Mouse (Mus musculus) liver, embryonic 15.5 days (tissue): Measurements from ENCODE around the gene Sigirr. TPM values are rescaled to one million over a fixed set of nuclear protein-coding genes. Genes with fewer than 3 reads are reported as not detected.
A peak's percentile ranks its signal among the peaks of the same experiment; 100 is the strongest.

ENCODE experiments used
- ATAC-seq: fragments of 200-750 bp; cut with Nextera tagmentation; 2 replicates; pipeline ENCODE4 v1.8.0; 2017; ENCODE audit warnings: moderate number of reproducible peaks, mild to moderate bottlenecking, moderate library complexity; ENCODE audit not compliant: insufficient read depth
- H3K27ac ChIP-seq: fragments of 300-500 bp; sonication (generic); replicated peaks from 2 replicates; pipeline ENCODE4 v1.5.1; 2015; ENCODE audit warnings: mild to moderate bottlenecking, inconsistent platforms
- H3K27me3 ChIP-seq: fragments of 300-500 bp; sonication (generic); 2 replicates; pipeline ENCODE4 v1.6.1; 2015; ENCODE audit warnings: mild to moderate bottlenecking, inconsistent platforms
- H3K36me3 ChIP-seq: fragments of 300-500 bp; sonication (generic); replicated peaks from 2 replicates; pipeline ENCODE4 v1.6.1; 2015; ENCODE audit warnings: moderate library complexity, mild to moderate bottlenecking, inconsistent platforms
- H3K4me1 ChIP-seq: fragments of 300-500 bp; sonication (generic); replicated peaks from 2 replicates; pipeline ENCODE4 v1.6.1; 2015; ENCODE audit warnings: inconsistent platforms
- H3K4me2 ChIP-seq: fragments of 300-500 bp; sonication (generic); 2 replicates; pipeline ENCODE4 v1.6.1; 2015; ENCODE audit warnings: moderate library complexity, mild to moderate bottlenecking, inconsistent platforms
- H3K4me3 ChIP-seq: fragments of 300-500 bp; sonication (generic); replicated peaks from 2 replicates; pipeline ENCODE4 v1.5.1; 2015; ENCODE audit warnings: mild to moderate bottlenecking, inconsistent platforms
- H3K9ac ChIP-seq: fragments of 300-500 bp; sonication (generic); 2 replicates; pipeline ENCODE4 v1.6.1; 2015; ENCODE audit warnings: moderate library complexity, mild to moderate bottlenecking, inconsistent platforms
- H3K9me3 ChIP-seq: fragments of 300-500 bp; sonication (generic); replicated peaks from 2 replicates; pipeline ENCODE4 v1.6.1; 2016; ENCODE audit warnings: inconsistent platforms
- WGBS: fragments of 180-500 bp; shearing (Covaris S2); methylation state at CpG from one replicate; pipeline ENCODE4 v1.1.7; 2015; ENCODE audit warnings: mixed read lengths; ENCODE audit not compliant: insufficient replicate concordance; 5-methylcytosine and 5-hydroxymethylcytosine counted together
- polyA plus RNA-seq: library from polyadenylated mRNA; unstranded; fragments of >200 nt; fragmentation: Nextera tagmentation; extraction: Ambion mirVana; gene quantifications from 2 replicates; pipeline ENCODE4 v1.2.1, GENCODE M21; 2015

Gene Sigirr
- 22.1 and 28.1 TPM in 2 replicates for polyA plus RNA-seq

DNA sequence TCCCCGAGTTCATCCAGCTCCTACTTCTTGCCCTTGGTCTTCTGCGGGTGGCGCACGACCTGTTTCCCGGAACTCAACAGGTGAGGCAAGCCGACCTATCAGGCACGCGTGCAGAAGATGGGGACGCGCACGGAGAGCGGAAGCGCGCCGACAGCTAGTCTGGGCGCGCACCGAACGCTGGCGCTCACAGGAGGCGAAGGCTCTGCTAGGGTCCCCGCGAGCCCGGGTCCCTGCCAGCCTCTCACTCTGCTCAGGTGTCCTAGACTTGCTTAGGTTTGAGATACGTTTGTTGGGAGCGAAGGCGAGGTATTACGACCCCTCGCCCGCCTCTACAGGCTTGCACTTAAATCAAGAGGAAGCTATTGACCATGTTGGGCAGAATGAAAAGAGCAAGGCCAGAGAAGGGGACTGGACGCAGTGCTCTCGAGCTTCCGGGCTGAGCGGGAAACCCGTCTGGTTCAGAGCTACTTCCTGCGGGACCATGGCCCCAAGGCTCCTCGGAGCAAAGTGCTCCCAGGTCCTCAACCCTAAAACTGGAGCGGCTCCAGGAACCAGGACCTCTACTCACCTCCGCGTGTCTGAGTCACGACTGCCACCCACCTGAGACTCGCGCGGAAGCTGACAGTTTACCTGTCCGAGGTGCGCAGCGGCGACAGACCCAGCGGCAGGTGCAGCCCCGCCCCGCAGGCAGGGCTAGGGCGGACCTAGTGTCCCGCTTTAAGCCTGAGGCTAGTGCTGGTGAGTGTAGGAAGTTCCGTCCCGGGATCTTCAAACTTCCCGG, at the start of gene Sigirr:
TSS of gene Sigirr (minus strand) at position 662 of the 781 bp plus-strand sequence.
- peaks cover 35% of the 10 kb centered on the region for H3K27me3 ChIP-seq
- H3K4me2 ChIP-seq, result peak within 1 kb of the TSS; percentile 83
- peak within 1 kb of the TSS; percentile 46 for H3K9ac ChIP-seq
- H3K36me3 ChIP-seq, result no peaks in the 10 kb centered on the region
- H3K27ac ChIP-seq, result 0 out of 2 replicates have a peak within 1 kb of the TSS, but pooled peaks have one; percentile 19
- ATAC-seq, result peak; percentile 10; the same call in 1 of the 2 replicates
- H3K4me3 ChIP-seq, result peak within 1 kb of the TSS; percentile 52
- no peaks in the 10 kb centered on the region for H3K9me3 ChIP-seq
- peaks cover 56% of the 10 kb centered on the region for H3K4me1 ChIP-seq
- 4% methylated on average over 56 of the region's 56 CpGs for WGBS

DNA sequence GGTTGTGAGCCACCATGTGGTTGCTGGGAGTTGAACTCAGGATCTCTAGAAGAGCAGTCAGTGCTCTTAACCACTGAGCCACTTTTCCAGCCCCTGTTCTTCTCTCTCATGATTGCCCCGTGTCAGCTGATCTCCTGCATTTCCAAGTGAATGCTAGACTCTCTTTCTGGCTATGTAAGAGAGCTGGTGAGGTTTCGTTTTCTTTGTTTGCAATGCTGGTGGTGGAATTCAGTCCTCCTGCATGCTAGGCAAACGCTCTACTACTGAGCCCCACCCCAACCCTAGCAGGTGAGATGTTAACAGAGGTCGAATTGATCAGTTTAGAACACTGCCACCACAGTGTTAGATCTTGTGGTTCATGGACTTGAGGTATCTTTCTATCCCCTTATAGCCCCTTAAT, 48.3 kb upstream of the Sigirr start:
- H3K9me3 ChIP-seq, result no peaks in the 10 kb centered on the region
- WGBS, result 73% methylated on average over 4 of the region's 4 CpGs
- no peak overlapping the region for H3K9ac ChIP-seq
- peaks cover 54% of the 10 kb centered on the region for H3K4me1 ChIP-seq
- H3K4me3 ChIP-seq, result no peak overlapping the region
- no peaks in the 10 kb centered on the region for H3K27me3 ChIP-seq
- H3K27ac ChIP-seq, result no peak overlapping the region
- peaks cover 99% of the 10 kb centered on the region for H3K36me3 ChIP-seq
- ATAC-seq, result no peak
- H3K4me2 ChIP-seq, result no peak overlapping the region

DNA sequence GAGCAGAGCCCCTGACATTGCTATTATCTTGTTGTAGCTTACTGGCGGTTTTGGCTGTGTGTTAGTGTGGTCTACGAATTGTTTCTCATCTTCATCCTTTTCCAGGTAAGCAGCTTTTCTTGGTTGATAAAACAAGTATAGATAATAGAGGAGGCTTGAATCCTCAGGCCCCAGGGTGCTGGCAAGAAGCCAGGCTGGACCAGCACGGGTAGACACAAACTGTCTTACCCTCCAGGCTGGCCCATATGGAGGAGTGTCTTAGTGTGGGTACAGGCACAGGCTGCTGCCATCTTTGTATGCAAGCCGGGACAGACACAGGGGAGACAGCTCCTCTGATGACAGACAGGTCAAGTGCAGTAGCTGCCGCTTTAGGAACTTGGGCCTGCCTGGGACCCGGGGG, 46.7 kb upstream of the Sigirr start:
- ATAC-seq, result peak; percentile 10; the same call in 1 of the 2 replicates
- Histone ChIP-seq H3K9me3 (no peaks in the 10 kb centered on the region), H3K9ac (peak overlapping the region; percentile 3; the same call in 1 of the 2 replicates), H3K4me2 (peak overlapping the region; percentile 49), H3K36me3 (peaks cover 99% of the 10 kb centered on the region), H3K27me3 (no peaks in the 10 kb centered on the region), H3K4me1 (peaks cover 69% of the 10 kb centered on the region), H3K27ac (peak overlapping the region; percentile 83), H3K4me3 (peak overlapping the region; percentile 24; the same call in 1 of the 2 replicates)
- 50% methylated on average over 6 of the region's 6 CpGs for WGBS

DNA sequence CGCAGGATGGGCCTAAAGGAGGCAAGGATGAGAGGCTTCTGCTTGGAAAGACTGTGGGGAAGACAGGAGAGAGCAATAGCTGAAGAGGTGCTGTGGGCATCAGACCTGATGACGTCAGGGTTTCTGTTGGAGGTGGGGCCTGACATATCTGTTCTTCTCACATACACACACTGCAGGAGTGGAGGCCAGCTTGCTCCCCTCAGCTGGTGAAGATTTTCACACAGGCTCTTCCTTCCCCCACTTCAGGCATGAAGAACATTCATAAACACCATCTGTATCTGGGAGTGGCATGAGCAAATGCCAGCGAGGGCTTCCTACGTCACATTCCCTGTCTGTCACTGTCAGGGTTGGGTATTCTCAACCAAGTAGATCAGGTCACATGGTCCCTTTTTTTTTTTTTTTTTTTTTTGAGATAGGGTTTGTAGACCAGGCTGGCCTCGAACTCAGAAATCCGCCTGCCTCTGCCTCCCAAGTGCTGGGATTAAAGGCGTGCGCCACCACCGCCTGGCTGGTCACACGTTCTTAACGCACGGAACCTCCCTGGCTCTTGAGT, 45.7 kb upstream of the Sigirr start:
- H3K9ac ChIP-seq, result peak overlapping the region; percentile 37; the same call in 1 of the 2 replicates
- H3K4me1 ChIP-seq, result peaks cover 78% of the 10 kb centered on the region
- peak overlapping the region; percentile 49 for H3K4me2 ChIP-seq
- 66% methylated on average over 12 of the region's 12 CpGs for WGBS
- no peaks in the 10 kb centered on the region for H3K9me3 ChIP-seq
- peak overlapping the region; percentile 83 for H3K27ac ChIP-seq
- H3K4me3 ChIP-seq, result 0 out of 2 replicates have a peak overlapping the region, but pooled peaks have one; percentile 0
- ATAC-seq, result peak; percentile 80
- peaks cover 98% of the 10 kb centered on the region for H3K36me3 ChIP-seq
- no peaks in the 10 kb centered on the region for H3K27me3 ChIP-seq

DNA sequence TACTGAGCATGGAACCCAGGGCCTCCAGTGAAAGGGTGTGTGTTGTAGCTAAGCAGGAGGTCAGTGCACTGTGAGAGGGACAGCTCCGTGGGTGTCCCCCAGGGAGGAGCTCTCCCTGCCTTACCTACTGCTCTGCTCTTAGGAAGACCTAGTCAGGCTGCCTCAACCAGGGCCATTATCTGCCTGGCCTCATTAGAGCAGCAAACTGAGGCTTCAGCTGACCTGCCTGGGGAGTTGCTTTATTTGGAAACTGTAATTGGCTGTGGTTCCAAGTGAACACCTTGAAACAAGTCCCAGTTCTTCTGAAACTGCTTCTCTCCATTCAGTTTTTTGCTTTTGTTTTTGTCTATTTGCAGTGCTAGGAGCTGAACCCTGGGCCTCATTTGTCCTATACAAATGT, 45.0 kb upstream of the Sigirr start:
- Histone ChIP-seq H3K9ac (peak overlapping the region; percentile 37; the same call in 1 of the 2 replicates), H3K36me3 (peaks cover 98% of the 10 kb centered on the region), H3K9me3 (no peaks in the 10 kb centered on the region), H3K4me2 (peak overlapping the region; percentile 49), H3K27ac (peak overlapping the region; percentile 83), H3K4me1 (peaks cover 84% of the 10 kb centered on the region), H3K4me3 (0 out of 2 replicates have a peak overlapping the region, but pooled peaks have one; percentile 7), H3K27me3 (no peaks in the 10 kb centered on the region)
- peak; percentile 32 for ATAC-seq
- 56% methylated on average over 1 of the region's 1 CpGs for WGBS

DNA sequence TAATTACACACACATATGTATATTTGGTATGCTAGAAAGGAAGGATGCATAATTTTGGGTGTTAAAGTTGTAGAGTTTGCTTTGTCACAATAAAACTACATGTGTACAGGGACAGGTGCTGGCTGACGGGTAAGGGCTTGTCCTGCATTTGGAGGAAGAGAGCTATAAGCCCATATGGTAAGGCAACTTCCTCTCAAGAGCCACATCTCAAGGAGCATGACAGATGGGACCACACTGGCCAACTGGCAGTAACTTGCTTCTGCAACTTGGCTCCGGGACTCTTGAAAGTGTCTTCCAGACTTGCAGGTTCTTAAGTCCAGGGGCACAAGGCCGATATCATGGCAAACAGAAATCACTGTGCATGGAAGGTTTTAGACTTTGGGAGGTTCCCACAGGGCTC, 44.3 kb upstream of the Sigirr start:
- peak overlapping the region; percentile 30; the same call in 1 of the 2 replicates for H3K4me2 ChIP-seq
- H3K4me3 ChIP-seq, result no peak overlapping the region
- H3K27ac ChIP-seq, result peak overlapping the region; percentile 83
- peaks cover 92% of the 10 kb centered on the region for H3K4me1 ChIP-seq
- no peaks in the 10 kb centered on the region for H3K9me3 ChIP-seq
- WGBS, result 70% methylated on average over 3 of the region's 3 CpGs
- no peaks in the 10 kb centered on the region for H3K27me3 ChIP-seq
- ATAC-seq, result no peak
- H3K36me3 ChIP-seq, result peaks cover 98% of the 10 kb centered on the region
- H3K9ac ChIP-seq, result 0 out of 2 replicates have a peak overlapping the region, but pooled peaks have one; percentile 5

DNA sequence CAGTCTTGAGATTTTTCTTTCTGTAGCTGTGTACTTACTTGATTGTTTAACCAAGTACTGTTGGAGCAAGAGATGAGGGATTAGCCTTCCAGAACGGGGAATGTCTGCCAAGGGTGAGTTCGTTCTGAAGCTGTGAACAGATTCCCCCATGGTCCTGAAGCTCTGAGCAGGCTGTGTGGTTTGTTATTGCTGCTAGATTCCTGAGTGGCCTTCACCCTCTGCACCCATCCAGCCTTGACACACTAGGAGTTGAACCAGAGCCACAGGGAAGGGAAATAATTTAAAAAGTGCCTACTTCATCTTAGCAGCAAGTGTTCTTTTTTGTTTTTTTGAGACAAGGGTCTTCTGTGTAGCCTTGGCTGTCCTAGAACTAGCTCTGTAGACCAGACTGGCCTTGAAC, 43.5 kb upstream of the Sigirr start:
- H3K4me3 ChIP-seq, result no peak overlapping the region
- no peak overlapping the region; the same call in 1 of the 2 replicates for H3K9ac ChIP-seq
- H3K27ac ChIP-seq, result peak overlapping the region; percentile 42
- no peak for ATAC-seq
- no peak overlapping the region for H3K4me2 ChIP-seq
- peaks cover 99% of the 10 kb centered on the region for H3K36me3 ChIP-seq
- WGBS, result 87% methylated on average over 2 of the region's 2 CpGs
- H3K4me1 ChIP-seq, result peaks cover 96% of the 10 kb centered on the region
- H3K27me3 ChIP-seq, result no peaks in the 10 kb centered on the region
- no peaks in the 10 kb centered on the region for H3K9me3 ChIP-seq

DNA sequence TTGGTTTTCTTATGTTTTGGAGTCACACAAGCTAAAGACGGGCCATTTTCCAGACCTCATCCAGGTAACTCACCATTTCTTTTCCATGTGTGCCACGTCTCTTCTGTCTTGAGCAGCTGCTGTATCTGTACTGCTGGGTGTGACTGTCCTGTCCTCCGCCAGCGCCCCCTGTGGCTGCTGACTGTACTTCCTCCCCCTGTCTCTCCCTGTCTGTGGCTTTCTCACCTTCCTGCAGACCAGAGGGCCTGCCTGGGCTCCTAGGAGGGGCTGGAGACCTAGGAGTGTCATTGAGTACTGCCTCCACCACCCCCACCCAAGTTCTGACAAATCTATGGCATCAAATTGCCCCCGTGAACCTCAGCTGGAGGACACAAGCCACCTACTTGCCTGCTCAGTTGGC, 42.7 kb upstream of the Sigirr start:
- no peak for ATAC-seq
- H3K27ac ChIP-seq, result peak overlapping the region; percentile 51
- WGBS, result 41% methylated on average over 5 of the region's 5 CpGs
- H3K4me3 ChIP-seq, result no peak overlapping the region
- peaks cover 98% of the 10 kb centered on the region for H3K4me1 ChIP-seq
- no peak overlapping the region for H3K9ac ChIP-seq
- no peaks in the 10 kb centered on the region for H3K27me3 ChIP-seq
- no peaks in the 10 kb centered on the region for H3K9me3 ChIP-seq
- no peak overlapping the region for H3K4me2 ChIP-seq
- H3K36me3 ChIP-seq, result peaks cover 99% of the 10 kb centered on the region

DNA sequence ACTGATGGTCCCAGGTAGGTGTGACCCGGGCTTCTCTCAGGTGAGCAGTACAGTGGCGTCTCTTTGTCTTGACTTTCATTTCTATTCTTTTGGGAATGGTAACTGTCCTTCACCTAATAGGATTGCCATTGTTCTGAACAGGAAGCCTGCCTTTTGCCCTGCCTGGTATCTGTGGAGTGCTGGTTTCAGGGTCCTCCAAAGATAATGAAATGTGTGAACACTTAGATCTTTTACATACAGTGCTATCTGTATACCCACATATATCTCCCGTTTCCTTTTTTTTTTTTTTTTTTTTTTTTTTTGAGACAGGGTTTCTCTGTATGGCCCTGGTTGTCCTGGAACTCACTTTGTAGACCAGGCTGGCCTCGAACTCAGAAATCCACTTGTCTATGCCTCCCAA, 41.0 kb upstream of the Sigirr start:
- H3K4me3 ChIP-seq, result no peak overlapping the region
- H3K4me2 ChIP-seq, result peak overlapping the region; percentile 18; the same call in 1 of the 2 replicates
- H3K9ac ChIP-seq, result no peak overlapping the region
- WGBS, result 42% methylated on average over 4 of the region's 4 CpGs
- peaks cover 97% of the 10 kb centered on the region for H3K4me1 ChIP-seq
- peaks cover 99% of the 10 kb centered on the region for H3K36me3 ChIP-seq
- H3K27me3 ChIP-seq, result no peaks in the 10 kb centered on the region
- ATAC-seq, result no peak
- H3K27ac ChIP-seq, result peak overlapping the region; percentile 51
- H3K9me3 ChIP-seq, result no peaks in the 10 kb centered on the region

DNA sequence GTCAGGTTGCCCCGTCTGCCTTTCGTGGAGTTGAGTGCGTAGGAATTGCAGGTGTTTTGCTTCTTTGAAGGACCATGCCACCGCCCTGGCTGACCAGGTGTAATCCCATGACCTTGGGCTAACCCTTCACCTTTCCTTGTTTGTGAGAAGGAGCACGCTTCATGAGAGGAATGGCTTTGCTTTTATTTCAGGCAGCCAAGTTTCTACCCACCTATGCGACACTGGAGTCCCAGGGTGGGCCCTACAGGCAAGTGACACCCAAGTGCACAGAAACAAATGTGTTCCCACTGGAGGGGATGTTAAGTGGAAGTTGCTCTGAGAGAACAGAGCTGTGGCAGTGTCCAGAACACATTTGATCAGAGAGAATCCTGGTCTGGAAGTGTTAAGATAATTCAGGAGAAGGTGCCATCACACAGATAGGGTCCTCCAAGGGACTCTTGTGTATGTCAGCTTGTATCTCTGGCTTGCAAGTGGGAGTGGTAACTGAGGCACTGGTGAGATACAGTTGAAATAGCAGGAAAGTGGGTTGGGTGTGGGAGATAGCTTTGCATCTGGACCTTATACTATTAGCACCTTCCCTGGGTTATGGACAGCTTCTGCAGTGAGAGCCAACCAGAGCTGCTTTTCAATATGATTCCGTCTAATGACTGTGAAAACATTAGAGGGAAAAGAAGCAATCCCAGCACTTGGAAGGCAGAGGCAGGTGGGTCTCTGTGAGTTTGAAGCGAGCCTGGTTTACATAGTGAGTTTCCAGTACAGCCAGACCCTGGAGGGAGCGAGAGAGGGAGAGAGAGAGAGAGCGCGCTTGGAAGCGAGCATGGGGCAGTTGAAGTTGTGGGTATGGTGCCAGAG, 31.8 kb upstream of the Sigirr start:
- Histone ChIP-seq H3K27ac (peak overlapping the region; percentile 99), H3K4me3 (peak overlapping the region; percentile 84), H3K4me1 (peaks cover 83% of the 10 kb centered on the region), H3K9ac (peak overlapping the region; percentile 94), H3K27me3 (no peaks in the 10 kb centered on the region), H3K4me2 (peak overlapping the region; percentile 82), H3K9me3 (no peaks in the 10 kb centered on the region), H3K36me3 (peaks cover 35% of the 10 kb centered on the region)
- WGBS, result 25% methylated on average over 12 of the region's 12 CpGs
- ATAC-seq, result peak; percentile 83
